Mouse (Mus musculus) lung, postnatal 25 days (tissue): Measurements from ENCODE around the gene Mrpl22.
"Not testable (repeated sequence)": the region's sequence is repeated elsewhere in the genome, so short reads cannot be mapped to it uniquely, and the experiment has no call there.

Source experiments
- DNase-seq: peaks from one replicate; pipeline ENCODE4 v3.0.0; 2022; ENCODE audit warnings: low spot score

Gene Mrpl22

DNA sequence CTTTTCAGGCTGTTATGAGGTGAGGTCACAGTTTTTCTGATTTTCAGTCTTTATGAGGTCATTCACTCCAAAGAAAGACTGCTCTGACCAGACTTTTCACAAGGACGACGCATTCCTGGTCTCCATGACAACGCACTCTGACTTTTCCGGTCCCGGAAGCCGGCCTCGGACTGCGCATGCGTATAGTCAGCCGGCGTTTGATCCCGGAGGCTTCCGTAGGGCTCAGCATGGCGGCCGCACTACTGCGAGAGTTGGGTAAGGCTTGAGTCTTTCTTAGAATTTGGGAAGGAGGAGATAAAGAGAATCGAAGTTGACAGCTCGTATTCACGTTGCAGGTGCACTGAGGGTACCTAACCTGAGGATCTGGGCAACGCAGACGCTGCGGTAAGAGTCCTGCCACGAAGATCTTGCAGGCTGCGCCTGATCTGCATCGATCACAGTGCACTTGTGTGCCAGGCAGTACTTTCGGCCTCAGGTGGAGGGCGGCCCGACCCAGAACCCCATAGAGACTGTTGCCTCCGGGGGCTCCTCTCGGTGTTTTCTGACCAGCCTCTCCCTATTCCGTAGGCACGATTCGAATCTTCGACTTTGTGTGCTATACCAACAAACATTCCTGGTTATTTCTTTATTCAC, at the start of gene Mrpl22:
Mrpl22 (plus strand) TSS at position 203 of the 633 bp plus-strand sequence.
- peak; percentile 97 for DNase-seq

DNA sequence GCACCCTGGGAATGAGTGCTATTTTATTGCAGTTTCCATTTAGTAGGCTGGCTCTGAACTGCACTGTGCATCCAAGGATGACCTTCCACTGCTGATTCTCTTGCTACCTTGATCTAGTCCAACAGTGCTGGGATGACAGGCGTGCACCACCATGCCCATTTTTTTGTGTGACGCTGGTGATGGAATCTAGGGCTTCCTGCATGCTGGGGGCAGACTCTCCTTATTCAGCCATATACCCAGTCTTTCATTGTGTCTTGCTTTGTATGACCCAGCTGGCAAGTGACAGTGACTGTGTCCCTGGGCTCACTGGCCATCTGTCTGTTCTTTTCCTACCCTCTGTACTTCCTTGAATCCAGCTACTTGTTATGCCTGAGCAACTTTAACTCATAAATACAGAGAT, 47.8 kb upstream of the Mrpl22 start:
- no peak for DNase-seq

DNA sequence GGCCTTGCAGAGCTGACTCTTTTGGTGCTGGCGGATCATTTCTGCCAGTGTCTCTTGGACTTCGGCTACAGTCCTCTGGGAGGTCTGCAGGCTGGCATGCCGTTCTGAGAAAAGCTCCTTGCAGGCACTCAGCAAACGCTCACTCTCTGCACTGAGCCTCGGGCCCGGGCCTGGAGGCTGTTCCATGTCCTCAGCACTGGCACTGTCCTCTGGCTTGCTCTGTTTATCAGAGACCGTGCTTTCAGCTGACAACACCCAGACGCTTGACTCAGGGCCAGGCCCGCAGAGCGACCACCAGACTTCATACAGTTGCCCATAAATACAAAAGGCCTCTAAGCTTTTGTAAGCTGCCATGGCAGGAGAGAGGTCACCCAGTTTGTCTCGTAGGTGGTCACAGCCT, 46.4 kb upstream of the Mrpl22 start:
- DNase-seq = no peak

DNA sequence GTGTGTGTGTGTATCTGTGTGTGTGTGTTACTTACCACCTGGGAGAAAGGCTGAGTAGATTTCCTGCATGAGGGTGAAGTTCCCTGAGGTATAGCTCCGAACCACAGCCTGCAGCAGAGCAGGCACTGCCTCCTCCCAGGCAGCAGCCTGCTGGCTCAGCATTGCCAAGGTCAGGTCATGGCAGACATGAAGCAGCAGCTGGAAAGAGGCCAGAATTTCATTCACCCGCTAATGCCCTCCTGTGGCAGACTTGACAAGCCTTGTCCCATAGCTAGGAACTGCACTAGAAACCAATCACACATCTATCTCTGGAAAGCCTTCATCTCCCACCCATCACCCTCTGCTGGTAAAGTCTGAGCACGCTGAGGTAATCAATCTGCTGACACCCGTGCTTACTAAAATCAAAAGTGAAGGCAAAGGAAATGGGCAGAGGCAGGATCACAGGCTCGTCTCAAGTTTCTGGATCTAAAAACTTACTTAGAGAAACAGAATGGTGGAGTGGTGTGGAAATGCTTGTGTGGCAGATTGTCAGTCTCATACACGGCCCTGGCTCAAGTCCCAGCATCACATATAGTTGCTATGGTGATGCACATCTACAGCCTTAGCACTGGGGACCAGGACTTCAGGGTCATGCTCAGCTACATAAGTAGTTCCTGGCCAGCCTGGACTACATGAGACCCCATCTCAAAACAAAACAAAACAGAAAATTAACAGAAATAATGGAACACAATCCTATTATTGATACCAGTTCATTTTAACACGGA, 44.9 kb upstream of the Mrpl22 start:
- DNase-seq = peak; percentile 16

DNA sequence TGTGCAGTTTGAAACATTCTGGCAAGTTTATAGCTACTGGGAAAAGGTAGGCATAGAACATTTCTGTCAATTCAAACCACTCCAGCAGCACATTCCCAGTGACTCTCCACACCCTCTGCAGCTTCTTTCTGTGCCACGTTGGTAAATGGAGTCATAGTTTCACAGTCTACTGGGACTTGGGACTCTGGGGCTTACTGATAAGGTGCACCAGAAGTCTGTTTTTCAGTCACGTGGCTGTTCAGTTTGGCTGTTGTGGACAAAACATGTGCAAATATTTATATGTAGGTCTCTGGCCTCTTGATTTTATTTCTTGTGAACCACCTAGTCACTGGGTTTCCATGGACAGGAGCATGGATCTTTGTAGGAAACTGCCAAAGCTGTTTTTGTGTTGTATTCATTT, 43.9 kb upstream of the Mrpl22 start:
- DNase-seq = no peak

DNA sequence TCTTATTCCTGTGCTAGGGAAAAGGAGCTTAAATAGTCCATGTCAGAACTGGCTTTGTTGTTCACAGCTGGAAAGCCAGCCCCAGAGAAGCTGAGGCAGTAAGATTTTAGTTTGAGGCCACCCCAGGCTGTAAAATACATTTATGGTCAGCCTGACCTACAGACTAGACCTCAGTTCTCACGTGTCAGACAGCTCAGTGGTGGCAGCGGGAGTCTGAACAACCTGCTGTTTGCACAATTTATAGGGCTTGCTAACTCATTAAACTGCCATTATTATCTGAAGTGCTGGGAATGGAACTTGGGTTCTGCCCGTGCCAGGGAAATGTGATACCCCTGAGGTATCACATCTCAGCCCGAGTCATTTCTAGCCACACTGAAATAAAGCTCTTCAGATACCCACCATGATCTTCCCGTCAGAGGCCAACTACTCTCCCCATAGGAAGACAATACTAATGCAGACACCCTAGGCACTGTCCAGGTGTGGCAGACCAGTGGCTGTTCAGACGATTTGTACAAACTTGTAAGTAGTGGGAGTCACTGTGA, 42.1 kb upstream of the Mrpl22 start:
- DNase-seq = no peak

DNA sequence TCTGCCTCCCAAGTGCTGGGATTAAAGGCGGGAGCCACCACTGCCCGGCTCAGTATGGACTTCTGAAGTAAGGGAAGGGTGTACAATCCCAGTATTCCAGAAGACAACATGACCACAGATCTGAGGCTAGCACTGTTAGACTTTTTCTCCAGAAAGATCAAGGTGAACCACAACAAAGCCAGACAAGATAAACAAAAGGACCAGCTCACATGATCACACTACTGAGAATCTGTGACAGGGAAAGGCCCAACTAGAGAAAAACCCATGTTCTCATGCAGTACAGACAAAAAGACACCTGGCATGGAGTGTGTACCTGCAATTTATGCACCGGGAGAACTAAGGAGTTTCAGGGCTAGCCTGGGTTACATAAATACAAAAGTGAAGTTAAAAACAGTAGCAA, 39.4 kb upstream of the Mrpl22 start:
- no peak for DNase-seq

DNA sequence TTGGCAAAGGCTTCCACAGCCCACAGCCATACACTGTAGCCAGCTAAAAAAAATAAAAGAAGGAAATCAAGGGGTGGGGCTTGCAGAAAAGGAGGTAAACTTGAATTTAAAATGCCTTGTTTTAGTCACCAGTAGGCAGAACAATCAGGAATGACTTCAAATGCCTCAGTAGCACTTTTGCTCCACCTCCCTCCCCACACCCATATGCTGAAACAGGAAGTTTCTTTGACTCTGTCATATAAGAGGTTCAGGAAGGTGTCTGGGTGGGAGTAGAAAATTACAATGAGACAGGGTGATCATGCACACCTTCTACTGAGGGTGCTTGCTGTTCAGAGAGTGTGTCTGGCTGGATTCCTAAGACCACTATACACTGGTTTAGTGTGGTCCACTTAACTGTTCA, 36.6 kb upstream of the Mrpl22 start:
- no peak for DNase-seq

DNA sequence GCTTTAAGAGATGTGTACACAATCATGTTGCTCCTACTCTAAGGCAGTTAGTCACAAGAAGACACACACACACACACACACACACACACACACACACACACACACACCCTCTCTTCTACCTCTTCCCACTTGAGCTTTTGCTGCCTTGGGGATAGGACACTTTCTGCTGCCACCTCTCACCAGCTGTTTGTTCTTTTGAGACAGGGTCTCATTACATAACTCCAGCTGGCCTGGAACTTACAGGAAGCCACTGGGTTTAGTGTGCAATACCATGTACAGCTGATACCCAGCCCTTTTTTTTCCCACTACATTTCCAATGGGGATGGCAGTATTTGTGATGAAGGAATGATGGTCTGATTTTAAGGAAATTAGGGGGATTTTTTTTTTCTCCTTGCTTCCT, 36.2 kb upstream of the Mrpl22 start:
- no peak for DNase-seq

DNA sequence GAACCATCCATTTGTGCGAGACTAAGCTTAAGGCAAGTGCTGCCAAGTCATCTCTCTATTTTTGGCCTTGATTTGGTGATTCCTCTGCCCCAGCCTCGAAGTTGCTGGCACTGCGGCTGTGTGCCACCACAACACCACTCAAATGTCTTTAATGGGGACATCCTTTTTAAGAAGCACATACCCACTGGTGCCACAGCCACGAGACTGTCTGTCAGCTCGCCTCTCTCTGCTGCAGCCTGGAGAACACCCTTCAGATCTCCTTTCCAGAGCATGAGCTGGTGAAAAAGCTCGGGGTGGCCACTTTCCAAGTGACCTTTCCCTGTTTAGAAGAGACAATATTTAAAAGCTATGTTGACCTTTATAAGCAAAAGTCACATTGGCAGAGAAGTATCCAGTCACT, 34.8 kb upstream of the Mrpl22 start:
- DNase-seq = no peak

DNA sequence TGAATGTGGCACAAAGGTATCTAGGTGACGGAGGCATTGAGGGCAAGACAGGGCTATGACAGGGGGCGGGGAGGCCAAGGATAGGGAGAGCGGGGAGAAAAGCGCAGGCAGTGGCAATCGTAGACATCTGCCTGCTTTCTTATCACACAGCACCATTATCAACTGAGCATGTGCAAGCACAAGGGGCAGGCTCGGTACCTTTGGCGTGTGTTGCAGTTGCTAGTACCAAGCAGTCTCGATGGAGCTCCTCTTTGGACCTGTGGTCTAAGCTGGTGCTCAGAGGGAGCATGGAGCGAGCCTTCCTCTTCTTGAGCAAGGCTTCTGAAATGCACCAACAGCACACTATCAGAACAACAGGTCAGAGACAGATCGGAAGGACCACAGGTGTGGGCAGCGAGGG, 32.6 kb upstream of the Mrpl22 start:
- no peak for DNase-seq

DNA sequence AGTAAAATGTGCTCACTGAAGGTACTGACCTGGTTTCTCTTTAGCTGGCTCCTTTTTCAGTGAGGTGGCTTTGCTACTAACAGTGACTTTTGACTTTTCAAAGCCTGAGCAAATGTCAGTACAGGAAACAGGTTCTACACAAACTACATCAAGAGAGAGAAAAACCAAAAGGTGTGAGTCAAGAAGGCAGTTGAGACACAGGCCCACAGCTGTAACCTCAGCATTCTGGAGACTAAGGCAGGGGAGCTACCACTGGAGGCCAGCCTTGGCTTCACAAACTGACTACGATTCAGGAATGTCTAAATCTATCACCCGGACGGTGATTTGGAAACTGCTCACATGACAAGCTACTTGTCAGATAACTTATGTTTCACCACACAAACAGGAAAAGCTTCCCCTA, 32.0 kb upstream of the Mrpl22 start:
- no peak for DNase-seq

DNA sequence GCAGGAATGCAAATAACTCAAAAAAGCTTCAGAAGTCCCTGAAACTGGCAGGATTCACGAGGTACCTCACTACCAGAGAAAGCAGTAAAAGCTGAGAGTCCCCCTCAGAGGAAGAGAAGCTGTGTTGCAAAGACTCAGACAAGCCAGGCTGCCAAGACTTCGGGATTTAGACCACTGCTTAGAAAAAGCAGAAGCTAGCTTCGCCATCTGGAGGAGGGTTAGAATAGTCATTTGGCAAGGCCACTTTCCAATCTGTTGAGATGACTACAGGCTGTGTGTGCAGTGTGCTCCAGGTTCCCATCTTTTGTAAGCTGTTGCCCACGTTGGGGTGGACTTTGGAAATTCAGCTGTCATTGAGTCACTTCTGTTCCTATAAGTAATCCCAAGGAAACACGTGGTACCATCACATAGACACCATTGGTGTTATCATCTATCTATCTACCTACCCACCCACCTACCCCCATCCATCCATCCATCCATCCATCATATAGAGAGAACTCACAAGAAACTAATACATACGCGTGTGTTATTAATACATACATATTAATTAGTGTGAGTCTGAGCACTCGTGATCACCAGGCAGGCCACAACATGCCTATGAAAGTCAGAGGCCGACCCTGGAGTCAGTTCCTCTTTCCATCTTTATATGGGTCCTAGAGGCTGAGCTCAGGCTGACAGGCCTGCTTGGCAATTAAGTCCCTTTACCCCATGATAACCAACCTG, 27.6 kb upstream of the Mrpl22 start:
- DNase-seq = no peak

DNA sequence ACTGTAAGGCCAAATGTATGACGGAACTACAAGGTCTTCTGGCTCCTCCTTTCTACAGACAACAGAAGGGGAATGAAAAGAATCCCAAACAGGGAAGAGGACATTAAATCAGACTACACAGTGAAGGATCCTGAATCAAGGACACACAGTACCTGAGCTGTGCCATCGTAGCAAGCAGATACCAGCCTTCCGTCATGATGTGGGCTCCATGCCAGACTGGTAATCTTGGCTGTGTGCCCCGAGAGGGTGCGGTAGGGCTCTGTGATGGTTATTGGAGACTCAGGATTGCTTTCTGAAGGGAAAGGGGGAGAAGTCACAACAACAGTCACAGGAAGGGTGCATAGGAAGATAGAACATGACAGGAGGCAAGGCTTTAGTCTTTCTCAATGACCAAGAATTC, 25.2 kb upstream of the Mrpl22 start:
- DNase-seq = no peak

DNA sequence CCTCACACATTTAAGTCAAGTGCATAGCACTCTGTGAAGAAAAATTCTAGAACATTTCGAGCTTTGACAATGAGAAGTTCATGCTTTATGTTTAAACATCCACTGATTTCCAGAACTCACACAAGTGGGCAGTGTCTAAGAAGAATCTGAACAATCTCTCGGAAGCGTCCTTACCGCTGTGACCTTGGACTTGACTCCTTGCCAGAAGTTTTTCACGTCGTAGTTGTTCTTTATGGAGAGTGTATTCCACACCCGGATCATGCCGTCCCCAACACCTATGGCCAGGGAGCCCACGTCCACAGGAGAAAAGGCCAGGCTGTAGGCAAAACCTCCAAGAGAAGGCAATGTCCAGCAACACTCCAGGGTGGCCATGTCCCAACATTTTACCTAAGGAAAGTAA, 16.0 kb upstream of the Mrpl22 start:
- no peak for DNase-seq

DNA sequence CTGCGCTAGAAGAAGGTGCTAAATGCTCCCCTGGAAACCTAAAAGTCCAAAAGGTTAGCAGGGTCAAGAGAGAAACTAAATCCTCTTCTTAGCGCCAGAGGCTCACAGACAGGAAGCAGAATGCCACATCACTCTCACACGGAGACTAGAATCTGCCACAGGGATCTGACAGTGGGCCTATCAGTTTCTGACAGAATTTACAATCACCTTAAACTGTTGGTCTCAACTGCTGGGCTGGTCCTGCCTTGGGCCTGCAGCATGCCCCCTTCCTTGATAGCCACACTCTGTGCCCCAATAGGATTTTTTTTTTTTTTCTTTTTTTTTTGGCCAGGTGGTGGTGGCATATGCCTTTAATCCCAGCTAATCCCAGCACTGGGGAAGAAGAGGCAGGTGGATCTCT, 14.6 kb upstream of the Mrpl22 start:
- DNase-seq = no peak

DNA sequence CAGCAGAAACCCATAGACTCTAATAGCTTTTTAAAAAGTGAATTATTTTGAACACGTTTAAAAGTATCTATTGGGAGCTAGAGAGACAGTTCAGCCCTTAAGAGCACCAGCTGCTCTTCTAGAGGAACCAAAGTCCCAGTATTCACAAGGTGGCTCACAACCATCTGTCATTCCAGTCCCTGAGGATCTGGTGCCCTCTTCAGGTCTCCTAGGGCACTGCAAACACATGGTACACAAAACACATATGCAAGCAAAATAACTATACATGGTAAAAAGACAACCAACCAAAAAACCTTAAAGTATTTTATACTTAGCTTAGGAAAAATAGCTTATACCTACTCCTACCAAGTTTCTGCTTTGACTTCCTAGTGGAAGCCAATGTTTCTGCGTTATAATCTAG, 6.4 kb upstream of the Mrpl22 start:
- no peak for DNase-seq

DNA sequence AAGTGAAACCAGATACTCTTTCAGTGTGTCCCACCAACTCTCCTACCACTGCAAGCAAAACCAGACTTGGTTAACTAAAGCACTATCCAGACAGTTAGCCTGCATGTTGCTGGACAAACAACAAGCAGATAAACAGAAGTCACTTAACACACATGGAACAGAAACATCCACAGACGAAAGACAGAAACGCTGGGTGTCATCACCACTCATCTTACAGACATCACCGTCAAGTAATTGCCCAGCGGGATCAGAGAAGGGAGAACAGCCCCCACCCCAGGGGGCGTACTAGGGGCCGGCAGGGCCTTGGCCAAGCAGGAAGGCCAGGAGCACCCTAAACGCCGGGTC, 3.7 kb upstream of the Mrpl22 start:
- DNase-seq = no peak

DNA sequence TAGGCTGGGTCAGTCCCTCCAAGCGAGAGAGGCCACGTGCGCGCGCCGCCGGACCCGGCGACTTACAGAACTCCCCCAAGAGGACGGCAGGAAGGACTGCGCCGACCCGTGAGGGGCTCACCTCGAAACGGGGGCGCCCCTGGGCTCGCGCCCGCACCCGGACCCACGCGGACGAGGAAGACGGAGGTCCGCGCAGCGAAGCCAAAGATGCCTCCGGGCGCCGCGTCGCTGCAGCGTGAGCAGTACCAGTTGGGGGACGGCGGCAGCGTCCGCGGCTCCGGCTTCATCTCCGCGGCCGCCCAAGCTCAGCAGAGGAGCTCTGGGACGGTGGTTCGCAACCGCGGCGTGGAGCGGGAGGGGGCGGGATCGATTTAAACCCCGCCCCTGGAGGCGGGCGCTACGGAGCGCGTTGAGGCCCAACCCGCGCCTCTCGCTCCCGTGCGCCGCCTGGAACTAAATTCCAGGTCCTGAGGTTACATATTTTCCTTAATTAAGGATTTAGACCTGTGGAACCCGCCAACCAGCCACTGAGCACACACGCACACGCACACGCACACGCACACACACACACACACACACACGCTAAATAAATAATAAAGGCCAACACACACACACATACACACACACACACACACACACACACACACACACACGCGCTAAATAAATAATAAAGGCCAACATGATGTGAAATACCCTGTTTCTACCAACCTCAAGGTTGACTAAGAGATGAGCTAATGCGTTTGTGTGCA, 3.1 kb upstream of the Mrpl22 start, which contains the start of gene Gemin5:
Gemin5 (minus strand) TSS at position 373 of the 749 bp plus-strand sequence.
- peak; percentile 77 for DNase-seq

DNA sequence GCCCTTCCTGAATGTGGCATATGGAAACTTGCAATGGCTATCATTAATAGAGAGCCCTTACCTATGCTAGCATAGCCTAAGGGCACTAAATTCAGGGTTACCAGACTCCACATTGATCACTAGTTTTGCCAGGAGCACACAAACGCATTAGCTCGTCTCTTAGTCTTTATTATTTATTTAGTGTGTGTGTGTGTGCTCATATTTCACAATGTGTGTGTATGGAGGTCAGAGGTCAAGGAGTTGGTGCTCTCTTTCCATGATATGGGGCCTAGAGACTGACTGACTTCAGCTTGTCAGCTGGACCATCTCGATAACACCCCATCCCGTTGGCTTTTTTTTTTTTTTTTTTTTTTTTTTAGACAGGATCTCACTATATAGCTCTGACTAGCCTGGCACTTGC, 1.8 kb upstream of the Mrpl22 start:
- no peak for DNase-seq

DNA sequence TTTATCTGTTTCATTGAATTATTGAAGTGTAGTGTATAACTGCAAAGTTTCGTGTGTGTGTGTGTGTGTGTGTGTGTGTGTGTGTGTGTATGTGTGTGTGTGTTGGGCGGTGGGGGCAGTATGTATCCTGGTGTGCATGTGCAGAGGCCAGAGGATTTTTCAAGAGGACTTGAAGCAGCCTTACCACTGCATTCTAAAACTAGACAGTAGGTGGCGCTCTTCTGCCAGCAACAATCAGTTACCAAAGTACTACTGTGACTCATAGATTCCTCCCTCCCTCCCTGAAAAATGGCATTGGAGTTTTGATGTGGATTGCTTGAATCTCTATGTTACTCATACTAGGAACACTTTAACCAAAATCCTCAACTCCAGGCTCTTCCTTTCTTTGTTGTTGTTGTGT, 8.1 kb downstream of the Mrpl22 start:
- DNase-seq = peak; percentile 86

DNA sequence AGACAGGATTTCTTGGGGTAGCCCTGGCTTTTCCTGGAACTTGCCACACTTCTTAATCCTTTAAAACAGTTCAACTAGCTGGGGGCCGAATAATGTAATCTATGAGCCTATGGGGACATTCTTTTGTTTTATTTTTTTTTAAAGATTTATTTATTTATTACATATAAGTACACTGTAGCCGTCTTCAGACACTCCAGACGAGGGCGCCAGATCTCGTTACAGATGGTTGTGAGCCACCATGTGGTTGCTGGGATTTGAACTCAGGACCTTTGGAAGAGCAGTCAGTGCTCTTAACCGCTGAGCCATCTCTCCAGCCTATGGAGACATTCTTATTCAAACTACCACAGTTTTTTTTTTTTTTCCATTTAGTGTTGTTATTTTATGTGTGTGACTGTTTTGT, 8.5 kb downstream of the Mrpl22 start:
- not testable (repeated sequence) for DNase-seq
